Mouse (Mus musculus) urinary bladder, postnatal 4 days (tissue): ENCODE data around the gene Cmbl.

Experiments
- DNase-seq, 2 experiments: peaks; one replicate each; pipeline ENCODE4 v3.0.0; 2021 to 2022; ENCODE audit warnings: low spot score in 2 of 2

Cmbl gene

GRCm38 (mm10) chr15:31627277-31628154, 62.3 kb downstream of the Cmbl start:
- DNase-seq = peak in 1 of 2 experiments; percentile 33

GRCm38 (mm10) chr15:31628180-31628579, 63.0 kb downstream of the Cmbl start:
- DNase-seq = no peak

GRCm38 (mm10) chr15:31629556-31629955, 64.4 kb downstream of the Cmbl start:
- peak in 1 of 2 experiments; percentile 32 for DNase-seq

- peak in 1 of 2 experiments; percentile 38 for DNase-seq
Measured at GRCm38 (mm10) chr15:31631396-31631858, 66.2 kb downstream of the Cmbl start.

- DNase-seq = peak in 1 of 2 experiments; percentile 53
Measured at GRCm38 (mm10) chr15:31632478-31632877, 67.3 kb downstream of the Cmbl start.

GRCm38 (mm10) chr15:31634582-31634981, 69.4 kb downstream of the Cmbl start:
- no peak for DNase-seq

GRCm38 (mm10) chr15:31636091-31636595, 71.0 kb downstream of the Cmbl start:
- DNase-seq = no peak
